Mouse (Mus musculus) intestine, postnatal 0 days (tissue): Measurements from ENCODE around the gene Psmb8. TPM values are rescaled to one million over a fixed set of nuclear protein-coding genes. Genes with fewer than 3 reads are reported as not detected.
"Not testable (repeated sequence)": the region's sequence is repeated elsewhere in the genome, so short reads cannot be mapped to it uniquely, and the experiment has no call there.

ENCODE experiments used
- ATAC-seq: fragments of 200-750 bp; cut with Nextera tagmentation; 2 replicates; pipeline ENCODE4 v1.8.0; 2017; ENCODE audit warnings: mild to moderate bottlenecking, moderate TSS enrichment, moderate library complexity
- H3K27ac ChIP-seq: fragments of 300-500 bp; sonication (generic); 2 replicates; pipeline ENCODE4 v1.5.1; 2014; ENCODE audit warnings: mild to moderate bottlenecking, low read depth, low read length, moderate library complexity
- H3K27me3 ChIP-seq: fragments of 300-500 bp; sonication (generic); replicated peaks from 2 replicates; pipeline ENCODE4 v1.6.1; 2014; ENCODE audit warnings: low read length, mixed read lengths; ENCODE audit not compliant: control insufficient read depth, insufficient read depth
- H3K36me3 ChIP-seq: fragments of 300-500 bp; sonication (generic); 2 replicates; pipeline ENCODE4 v1.6.1; 2014; ENCODE audit warnings: mild to moderate bottlenecking, moderate library complexity; ENCODE audit not compliant: control insufficient read depth, insufficient read depth
- H3K4me1 ChIP-seq: fragments of 300-500 bp; sonication (generic); replicated peaks from 2 replicates; pipeline ENCODE4 v1.6.1; 2014; ENCODE audit warnings: antibody characterized with exemption, low read length, mixed read lengths; ENCODE audit not compliant: control insufficient read depth, insufficient read depth
- H3K4me2 ChIP-seq: fragments of 300-500 bp; sonication (generic); replicated peaks from 2 replicates; pipeline ENCODE4 v1.6.1; 2014; ENCODE audit warnings: low read depth, mild to moderate bottlenecking, moderate library complexity
- H3K4me3 ChIP-seq: fragments of 300-500 bp; sonication (generic); 2 replicates; pipeline ENCODE4 v1.5.1; 2014; ENCODE audit warnings: low read depth, low read length
- H3K9ac ChIP-seq: fragments of 300-500 bp; sonication (generic); 2 replicates; pipeline ENCODE4 v1.6.1; 2014; ENCODE audit warnings: mild to moderate bottlenecking, low read depth, low read length
- H3K9me3 ChIP-seq: fragments of 300-500 bp; sonication (generic); 2 replicates; pipeline ENCODE4 v1.6.1; 2016; ENCODE audit warnings: mixed run types; ENCODE audit not compliant: control insufficient read depth
- CTCF ChIP-seq: sonication (generic); IDR thresholded peaks from 2 replicates; pipeline ENCODE4 v1.5.1; 2016; ENCODE audit warnings: low read depth, mild to moderate bottlenecking, control low read depth, antibody characterized with exemption, moderate library complexity
- WGBS: fragments of 180-500 bp; shearing (Covaris S2); extraction: QIAGEN DNeasy Blood & Tissue Kit; methylation state at CpG from one replicate; pipeline ENCODE4 v1.1.7; 2014; 5-methylcytosine and 5-hydroxymethylcytosine counted together
- polyA plus RNA-seq: library from polyadenylated mRNA; unstranded; fragments of >200 nt; fragmentation: Nextera tagmentation; extraction: Ambion mirVana; gene quantifications from 2 replicates; pipeline ENCODE4 v1.2.1, GENCODE M21; 2015

Psmb8 gene
- polyA plus RNA-seq, 1 experiment from 2014 or later, result 82.4 TPM

GRCm38 (mm10) chr17:34213936-34214335 lies 16.4 kb downstream of the Psmb8 start:
- Histone ChIP-seq H3K9me3 (no peaks in the 10 kb centered on the region), H3K4me1 (no peaks in the 10 kb centered on the region), H3K9ac (no peak overlapping the region), H3K27ac (no peak overlapping the region), H3K4me3 (no peak overlapping the region), H3K4me2 (no peak overlapping the region), H3K27me3 (0 out of 2 replicates have a peak, but pooled peaks cover 8% of the 10 kb centered on the region), H3K36me3 (no peaks in the 10 kb centered on the region)
- WGBS, result 49% methylated on average over 21 of the region's 21 CpGs
- TF ChIP-seq CTCF, result no peak
- ATAC-seq, result no peak

GRCm38 (mm10) chr17:34215176-34215575 lies 17.7 kb downstream of the Psmb8 start:
- H3K9me3 ChIP-seq, result no peaks in the 10 kb centered on the region
- no peaks in the 10 kb centered on the region for H3K36me3 ChIP-seq
- H3K4me3 ChIP-seq, result no peak overlapping the region
- no peak overlapping the region for H3K4me2 ChIP-seq
- H3K4me1 ChIP-seq, result no peaks in the 10 kb centered on the region
- TF ChIP-seq CTCF, result no peak
- WGBS, result 88% methylated on average over 12 of the region's 12 CpGs
- ATAC-seq, result no peak
- H3K9ac ChIP-seq, result no peak overlapping the region
- H3K27me3 ChIP-seq, result 0 out of 2 replicates have a peak, but pooled peaks cover 8% of the 10 kb centered on the region
- no peak overlapping the region for H3K27ac ChIP-seq

- Histone ChIP-seq H3K36me3 (no peaks in the 10 kb centered on the region), H3K4me3 (no peak overlapping the region), H3K27me3 (0 out of 2 replicates have a peak, but pooled peaks cover 3% of the 10 kb centered on the region), H3K27ac (no peak overlapping the region), H3K9ac (no peak overlapping the region), H3K4me2 (no peak overlapping the region), H3K4me1 (no peaks in the 10 kb centered on the region), H3K9me3 (no peaks in the 10 kb centered on the region)
- TF ChIP-seq CTCF, result no peak
- no peak for ATAC-seq
- WGBS, result 79% methylated on average over 8 of the region's 8 CpGs
Measured at GRCm38 (mm10) chr17:34217216-34217928, 19.9 kb downstream of the Psmb8 start.

- Histone ChIP-seq H3K27me3 (0 out of 2 replicates have a peak, but pooled peaks cover under 1% of the 10 kb centered on the region), H3K4me2 (no peak overlapping the region), H3K4me1 (no peaks in the 10 kb centered on the region), H3K4me3 (no peak overlapping the region), H3K36me3 (no peaks in the 10 kb centered on the region), H3K9me3 (no peaks in the 10 kb centered on the region), H3K9ac (no peak overlapping the region), H3K27ac (no peak overlapping the region)
- 85% methylated on average over 5 of the region's 5 CpGs for WGBS
- no peak for ATAC-seq
- TF ChIP-seq CTCF, result no peak
Measured at GRCm38 (mm10) chr17:34217986-34218385, 20.5 kb downstream of the Psmb8 start.

- H3K9ac ChIP-seq, result no peak overlapping the region
- ATAC-seq, result peak; percentile 36
- H3K4me1 ChIP-seq, result no peaks in the 10 kb centered on the region
- no peak overlapping the region for H3K27ac ChIP-seq
- H3K4me2 ChIP-seq, result no peak overlapping the region; the same call in 1 of the 2 replicates
- no peak overlapping the region for H3K4me3 ChIP-seq
- no peak for TF ChIP-seq CTCF
- H3K9me3 ChIP-seq, result no peaks in the 10 kb centered on the region
- H3K27me3 ChIP-seq, result no peaks in the 10 kb centered on the region
- no peaks in the 10 kb centered on the region for H3K36me3 ChIP-seq
- 75% methylated on average over 11 of the region's 11 CpGs for WGBS
Measured at GRCm38 (mm10) chr17:34218675-34219074, 21.2 kb downstream of the Psmb8 start.

- not testable (repeated sequence) for ATAC-seq, H3K4me1 ChIP-seq, H3K9me3 ChIP-seq, H3K36me3 ChIP-seq, H3K9ac ChIP-seq, H3K4me2 ChIP-seq, H3K27me3 ChIP-seq, H3K27ac ChIP-seq, H3K4me3 ChIP-seq
- TF ChIP-seq CTCF, result peak; percentile 62
- WGBS, result 90% methylated on average over 7 of the region's 11 CpGs
Measured at GRCm38 (mm10) chr17:34219096-34219495, 21.6 kb downstream of the Psmb8 start.

- not testable (repeated sequence) for H3K9me3 ChIP-seq, H3K27ac ChIP-seq, H3K4me2 ChIP-seq, H3K4me1 ChIP-seq, H3K27me3 ChIP-seq, ATAC-seq, H3K9ac ChIP-seq, H3K36me3 ChIP-seq, H3K4me3 ChIP-seq
- WGBS, result 90% methylated on average over 3 of the region's 7 CpGs
Measured at GRCm38 (mm10) chr17:34219801-34220200, 22.3 kb downstream of the Psmb8 start.

- ATAC-seq, H3K9me3 ChIP-seq, H3K4me1 ChIP-seq, H3K27me3 ChIP-seq, H3K36me3 ChIP-seq, H3K4me3 ChIP-seq, H3K4me2 ChIP-seq, H3K9ac ChIP-seq, H3K27ac ChIP-seq: not testable (repeated sequence)
- 100% methylated on average over 4 of the region's 16 CpGs for WGBS
Measured at GRCm38 (mm10) chr17:34220401-34220800, 22.9 kb downstream of the Psmb8 start.
